Mouse (Mus musculus): Measurements from ENCODE around the gene Aff1.

DNA sequence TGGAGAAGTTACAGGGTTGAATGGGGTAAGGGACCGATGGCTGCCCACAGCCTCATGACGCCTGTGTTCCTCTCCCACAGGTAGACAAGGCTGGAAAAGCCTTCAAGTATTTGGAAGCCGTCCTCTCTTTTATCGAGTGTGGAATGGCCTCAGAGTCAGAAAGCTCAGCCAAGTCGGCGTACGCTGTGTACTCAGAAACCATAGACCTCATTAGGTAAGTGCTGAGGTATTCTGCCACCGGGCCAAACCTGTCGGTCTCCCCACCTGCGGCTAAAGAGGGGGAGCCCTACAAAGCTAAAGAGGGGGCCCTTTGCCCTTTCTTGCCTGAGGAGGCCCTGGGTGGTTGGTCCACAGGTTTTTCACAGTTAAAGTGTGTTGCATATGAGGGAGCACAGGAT is 154.0 kb downstream of the Aff1 start:
- TF ChIP-seq EP300 (IDR thresholded peaks at IDR 0.05; ENCODE audit: insufficient read depth, low read depth, low read length), result no peak
- TF ChIP-seq POLR2A (IDR thresholded peaks at IDR 0.05; ENCODE audit: insufficient read depth, low read length), result no peak
- TF ChIP-seq CTCF (IDR thresholded peaks at IDR 0.05; ENCODE audit: low read depth, low read length), result no peak
